Mouse (Mus musculus) embryo, embryonic 10.5 days (tissue): ENCODE data around the gene Ccdc113.
"Not testable (repeated sequence)": the region's sequence is repeated elsewhere in the genome, so short reads cannot be mapped to it uniquely, and the experiment has no call there.

ENCODE experiments used
- DNase-seq: peaks from one replicate; pipeline ENCODE4 v3.0.0-alpha.2; 2015; ENCODE audit warnings: low spot score

Gene Ccdc113

GRCm38 (mm10) chr8:95602168-95602567, 68.3 kb downstream of the Ccdc113 start:
- no peak for DNase-seq

- not testable (repeated sequence) for DNase-seq
Measured at GRCm38 (mm10) chr8:95606509-95606908, 72.6 kb downstream of the Ccdc113 start.

GRCm38 (mm10) chr8:95607210-95607609, 73.3 kb downstream of the Ccdc113 start:
- DNase-seq, result no peak
